Mouse (Mus musculus): ENCODE data around the gene Arfrp1.

Arfrp1 gene

DNA sequence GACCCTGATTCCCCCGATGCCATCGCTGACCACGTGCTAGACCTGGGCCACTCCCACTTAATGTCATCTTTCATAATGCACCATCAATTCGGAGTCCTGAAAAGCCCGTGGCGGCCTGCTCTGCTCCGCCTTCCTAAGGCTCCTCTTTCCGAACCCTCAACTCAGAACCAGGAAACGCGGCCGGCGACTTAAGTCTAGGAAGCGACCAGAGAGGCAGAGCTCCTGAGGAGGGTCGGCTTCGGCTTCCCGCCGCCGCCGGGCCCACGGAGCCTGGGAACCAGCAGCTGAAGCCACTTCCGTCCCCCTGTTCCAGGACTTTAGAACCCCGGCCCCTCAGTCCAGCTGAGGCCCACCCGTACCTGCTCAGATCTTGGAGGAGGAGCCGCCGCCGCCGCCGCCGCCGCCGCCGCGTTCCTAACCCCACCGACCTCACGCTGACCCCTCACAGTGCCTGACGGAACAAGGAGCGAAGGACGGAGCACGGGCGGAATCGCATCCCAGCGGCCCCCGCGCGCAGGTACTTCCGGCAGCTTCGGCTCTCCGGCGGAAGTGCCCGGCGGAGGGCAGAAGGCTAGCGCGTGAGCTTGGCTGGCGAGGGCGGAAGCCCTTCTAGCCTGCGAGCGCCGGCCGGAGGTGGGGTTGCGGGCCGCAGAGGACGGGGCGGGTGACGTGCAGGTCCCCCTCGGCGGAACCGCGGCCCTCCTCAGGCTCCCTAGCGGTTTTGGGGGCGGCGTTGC, at the start of gene Arfrp1, which contains the start of gene Zgpat:
Arfrp1 (minus strand) TSS at position 545 of the 737 bp plus-strand sequence.
Zgpat (plus strand) TSS at position 69 of the 737 bp plus-strand sequence.
- peak; percentile 90 for DNase-seq (ENCODE audit: low spot score)

DNA sequence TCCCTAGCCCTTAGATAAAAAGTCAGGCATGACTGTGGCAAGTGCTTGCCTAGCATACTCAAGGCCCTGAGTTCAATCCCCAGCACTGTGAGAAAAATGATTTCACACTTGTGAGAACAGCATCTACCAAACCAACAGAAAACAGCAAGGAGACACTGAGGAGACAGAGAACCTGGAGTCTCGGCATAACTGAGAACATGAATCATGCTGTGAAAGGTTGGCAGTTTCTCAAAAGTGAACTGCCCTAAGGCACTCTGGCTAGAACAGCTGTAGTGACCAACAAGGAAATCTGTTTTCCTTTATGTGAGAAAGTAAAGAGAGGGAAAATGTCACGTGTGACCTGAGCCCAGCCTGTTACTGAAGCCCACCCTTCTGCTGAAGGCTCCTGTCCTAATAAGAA, 47.9 kb upstream of the Arfrp1 start:
- DNase-seq (ENCODE audit: low spot score), result no peak

DNA sequence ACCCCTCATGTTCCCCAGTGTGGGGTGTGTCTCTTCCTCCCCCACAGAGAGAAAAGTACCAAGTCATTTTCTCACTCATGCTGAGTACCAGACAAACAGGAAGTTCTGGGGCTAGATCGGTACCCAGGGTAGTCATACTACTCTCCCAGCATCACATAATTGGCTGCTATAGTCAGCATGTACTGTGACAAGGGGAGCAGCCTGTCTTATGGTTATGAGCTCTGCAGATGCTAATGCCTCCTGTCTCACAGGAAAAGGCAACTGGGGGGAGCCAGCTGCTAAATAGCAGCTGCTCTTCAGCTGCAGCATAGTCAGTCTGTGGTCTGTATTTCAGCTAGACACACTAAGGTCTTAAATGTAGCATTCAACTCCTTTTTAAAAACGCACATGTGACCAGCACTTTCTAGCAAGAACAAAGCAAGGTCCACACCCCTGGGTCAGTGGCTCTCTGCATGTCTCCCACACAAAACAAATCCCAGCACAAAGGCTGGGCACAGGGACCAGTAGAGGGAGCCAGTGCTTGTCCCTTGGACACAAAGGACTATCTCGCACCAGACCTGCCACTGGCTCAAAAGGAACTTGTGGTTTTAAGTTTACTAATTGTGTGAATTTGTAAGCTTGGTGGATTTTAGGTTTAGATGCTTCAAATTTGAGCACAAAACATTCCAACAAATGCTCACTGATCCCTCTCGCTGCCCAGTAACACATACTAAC, 45.7 kb upstream of the Arfrp1 start:
- peak; percentile 74 for DNase-seq (ENCODE audit: low spot score)

DNA sequence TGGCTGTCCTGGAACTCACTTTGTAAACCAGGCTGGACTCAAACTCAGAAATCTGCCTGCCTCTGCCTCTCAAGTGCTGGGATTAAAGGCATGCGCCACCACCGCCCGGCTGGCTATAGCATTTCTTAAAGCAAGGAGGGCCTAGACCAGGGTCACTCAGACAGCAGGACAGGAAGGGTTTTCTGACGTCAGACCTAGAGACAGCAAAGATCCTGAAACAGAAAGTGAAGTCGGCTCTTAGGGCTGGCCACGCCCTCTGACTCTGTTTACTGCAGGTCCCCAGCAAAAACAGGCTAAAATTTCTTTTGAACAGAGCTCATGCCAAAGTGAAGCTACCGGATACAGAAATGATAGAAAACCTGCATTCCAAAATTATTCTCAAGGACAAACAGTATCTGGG, 44.4 kb upstream of the Arfrp1 start:
- peak; percentile 10 for DNase-seq (ENCODE audit: low spot score)

DNA sequence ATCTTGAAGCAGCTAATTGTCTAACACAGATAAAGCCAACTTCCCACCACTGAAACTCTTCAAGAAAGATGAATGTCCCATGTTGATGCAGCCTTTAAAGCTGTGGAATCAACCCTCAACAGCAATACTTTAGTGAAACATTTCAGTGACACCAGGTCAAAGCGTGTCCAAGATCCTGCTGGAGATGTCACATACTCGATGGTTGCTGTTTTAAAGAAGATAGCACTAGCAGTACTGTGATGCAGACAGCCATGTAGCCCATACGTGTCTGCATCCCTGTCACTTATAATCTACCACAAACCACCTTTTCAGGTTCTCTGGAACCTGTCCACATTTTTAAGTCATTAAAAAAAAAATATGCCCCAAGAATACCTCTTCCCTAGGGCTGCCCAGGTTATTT, 38.5 kb upstream of the Arfrp1 start:
- no peak for DNase-seq (ENCODE audit: low spot score)

DNA sequence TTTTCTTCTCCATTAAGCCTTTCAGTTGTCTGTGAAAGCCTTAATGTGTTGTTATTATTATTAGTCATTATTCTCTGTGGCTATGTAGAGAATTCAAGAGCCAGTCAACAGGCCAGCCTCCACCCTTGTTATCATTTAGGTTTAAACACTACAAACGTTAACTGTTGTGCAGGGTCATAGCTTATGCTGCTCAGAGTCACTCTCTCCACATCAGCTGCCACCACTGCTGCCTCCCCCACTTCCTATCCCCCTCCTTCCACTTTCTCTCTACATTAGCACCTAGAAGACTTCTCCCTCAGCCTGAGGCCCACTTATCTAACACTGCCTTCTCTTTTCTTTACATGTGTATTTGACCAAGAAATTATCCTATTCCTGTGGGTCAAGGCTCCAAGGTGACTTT, 36.3 kb upstream of the Arfrp1 start:
- DNase-seq (ENCODE audit: low spot score), result no peak

DNA sequence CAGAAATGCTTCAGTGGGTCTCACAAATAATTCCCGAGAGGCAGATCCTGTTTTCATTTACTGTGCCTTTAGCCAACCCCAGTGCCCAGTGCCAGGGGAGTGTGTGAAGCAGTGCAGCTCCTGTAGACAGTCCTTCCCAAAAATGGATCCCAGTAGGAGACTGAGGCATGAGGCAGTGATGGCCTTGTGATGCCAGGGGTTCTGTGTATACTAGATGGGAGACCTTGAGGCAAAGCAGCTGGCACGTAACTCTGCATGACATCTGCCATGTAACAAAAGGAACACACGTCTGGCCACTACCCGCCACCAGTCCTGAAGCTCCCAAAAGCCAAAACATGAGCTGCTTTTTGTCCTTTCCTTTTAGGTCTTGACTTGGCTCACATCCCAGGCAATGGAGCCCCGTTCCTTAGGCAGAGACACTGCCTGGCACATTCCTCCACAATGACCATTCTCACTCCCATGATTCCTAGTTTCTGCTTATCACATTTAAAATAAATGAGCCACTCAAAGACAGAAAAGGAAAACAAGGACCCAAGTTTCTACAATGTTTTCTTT, 32.1 kb upstream of the Arfrp1 start:
- no peak for DNase-seq (ENCODE audit: low spot score)

DNA sequence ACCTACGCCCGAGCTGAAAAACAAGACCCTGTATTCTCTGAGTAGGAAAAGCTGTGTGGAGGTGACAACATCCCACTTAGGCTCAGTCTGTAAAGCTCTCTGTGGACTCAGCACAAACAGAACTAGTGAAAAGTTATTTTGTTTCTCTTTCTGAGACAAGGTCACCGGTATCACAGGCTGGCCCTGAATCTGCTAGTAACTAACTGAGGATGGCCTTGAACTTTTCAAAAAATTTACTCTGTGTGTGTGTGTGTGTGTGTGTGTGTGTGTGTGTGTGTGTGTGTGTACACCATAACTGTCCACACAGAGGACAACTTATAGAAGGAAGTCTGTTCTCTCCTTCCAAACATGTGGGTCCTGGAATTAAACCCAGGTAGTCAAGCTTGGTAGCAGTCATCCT, 28.9 kb upstream of the Arfrp1 start:
- DNase-seq (ENCODE audit: low spot score), result no peak

DNA sequence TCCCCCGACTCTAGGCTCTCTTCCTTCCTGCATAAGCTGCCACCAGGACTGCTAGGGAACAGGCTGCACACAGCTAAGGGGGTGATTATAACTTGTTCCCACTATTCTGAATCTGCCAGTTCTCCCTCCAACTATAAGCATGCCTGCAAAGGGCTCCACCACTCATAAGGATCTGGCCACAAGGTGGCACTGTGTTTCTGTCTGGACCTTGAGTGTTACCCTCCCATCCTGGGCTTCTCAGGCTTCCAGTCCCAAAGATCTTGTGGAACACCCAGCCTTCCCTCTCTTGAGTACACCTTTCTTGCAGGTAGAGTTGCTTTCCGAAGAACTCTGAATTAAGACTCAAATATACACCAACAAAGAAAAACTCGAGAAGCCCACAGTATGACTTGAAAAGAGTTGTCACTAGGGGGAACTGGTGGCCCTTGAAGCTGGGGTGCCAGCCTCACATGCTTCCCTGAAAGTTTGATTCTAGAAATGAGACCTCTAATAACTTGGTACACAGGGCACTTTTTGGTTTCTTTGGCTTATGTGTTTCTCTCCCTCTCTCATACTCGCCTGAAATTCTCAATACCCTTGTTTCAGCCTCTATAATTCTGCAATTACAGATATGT, 27.5 kb upstream of the Arfrp1 start:
- DNase-seq (ENCODE audit: low spot score), result peak; percentile 87

DNA sequence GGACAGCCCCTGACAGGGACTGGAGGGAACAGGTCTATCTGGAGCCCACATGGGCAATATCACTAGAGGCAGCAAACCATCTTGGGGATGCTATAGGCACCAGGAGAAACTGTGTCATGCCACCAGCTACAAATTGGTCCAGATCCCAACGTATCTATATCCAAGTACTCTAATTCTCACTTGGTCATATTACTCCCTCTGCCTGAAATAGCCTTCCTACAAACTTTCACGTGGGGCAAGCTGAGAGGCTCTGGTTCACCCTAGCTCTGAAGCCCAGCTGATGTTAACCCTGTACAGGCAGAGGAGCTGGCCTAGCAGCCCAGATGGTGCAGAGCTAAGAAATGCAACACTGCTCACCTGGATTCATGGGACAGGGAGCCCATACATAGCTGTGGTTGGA, 26.3 kb upstream of the Arfrp1 start:
- DNase-seq (ENCODE audit: low spot score), result no peak

DNA sequence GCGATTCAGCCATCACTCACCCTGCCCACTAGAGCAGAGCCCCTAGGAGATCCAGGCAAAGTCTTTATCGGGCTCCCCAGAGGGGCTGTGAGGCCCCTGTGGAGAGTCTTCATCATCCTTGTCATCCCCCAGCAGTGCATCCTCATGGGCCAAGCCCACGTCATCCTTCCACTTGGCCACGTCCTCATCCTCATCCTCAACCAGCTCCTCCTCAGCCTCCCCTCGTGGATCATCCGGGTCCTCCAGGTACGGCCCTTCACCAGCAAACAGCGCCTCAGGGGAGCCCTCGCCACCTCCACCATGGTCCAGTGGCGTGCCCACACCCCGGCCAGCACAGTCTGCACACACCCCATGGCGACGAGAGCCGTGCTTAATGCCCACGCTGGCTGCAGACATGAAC, 25.8 kb upstream of the Arfrp1 start:
- DNase-seq (ENCODE audit: low spot score), result no peak

DNA sequence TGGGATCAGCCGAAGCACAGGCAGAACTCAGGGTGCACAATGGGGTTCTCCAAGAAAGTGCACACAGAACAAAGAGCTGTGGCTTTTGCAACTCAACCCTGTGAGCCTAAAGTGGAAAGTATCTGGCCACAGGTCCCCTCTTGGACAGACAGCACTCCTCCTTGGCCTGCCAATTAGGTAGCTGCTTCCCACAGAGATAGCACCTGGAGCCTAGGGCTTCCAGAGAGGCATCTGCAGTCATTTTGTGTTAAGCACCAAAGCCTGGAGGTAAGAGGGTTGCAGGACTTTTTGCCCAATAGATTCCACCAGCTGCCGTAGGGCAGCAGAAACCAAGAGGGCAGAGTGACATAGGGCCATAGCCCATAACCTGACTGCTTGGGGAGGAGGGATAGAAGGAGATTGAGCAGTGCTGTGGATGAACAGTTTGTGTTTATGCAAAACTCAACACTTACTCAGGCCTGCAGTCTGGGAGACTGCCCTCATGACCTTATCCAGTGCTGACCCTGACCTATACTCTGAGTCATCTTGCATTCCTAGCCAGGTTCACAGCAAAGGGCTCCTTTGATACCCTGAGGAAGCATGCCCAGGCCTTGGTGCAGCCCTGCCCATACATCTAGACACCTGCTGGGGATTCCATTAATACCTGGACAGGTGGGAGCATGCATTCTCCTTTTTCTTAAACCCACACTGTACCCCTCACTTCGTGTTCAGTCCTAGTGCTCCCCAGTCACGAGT, 25.1 kb upstream of the Arfrp1 start:
- DNase-seq (ENCODE audit: low spot score), result no peak

DNA sequence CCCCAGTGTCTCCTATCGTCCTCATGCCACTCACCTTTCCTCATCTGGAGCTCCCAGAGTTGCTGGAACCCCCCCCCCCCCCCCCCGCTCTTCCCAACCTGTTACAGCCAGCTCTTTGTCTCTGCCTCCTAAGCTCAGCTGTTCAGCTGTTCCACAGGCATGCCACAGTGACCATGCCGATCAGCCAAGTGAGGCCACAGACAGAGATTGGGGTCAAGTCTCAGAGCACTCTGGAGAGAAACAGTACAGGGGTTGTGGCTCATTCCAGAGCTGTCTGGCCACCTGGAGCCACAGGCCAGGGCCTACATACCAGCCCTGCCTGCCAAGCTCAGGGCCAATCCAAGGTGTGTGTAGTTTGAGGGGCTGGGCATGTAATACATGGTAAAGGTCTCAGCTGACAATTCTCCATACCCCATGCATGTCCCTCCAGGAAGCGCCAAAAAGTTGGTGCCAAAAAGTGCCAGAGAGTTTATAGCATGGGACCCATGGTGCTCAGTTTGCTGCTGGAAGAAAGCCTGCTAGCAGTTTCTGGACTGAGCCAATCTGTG, 21.5 kb upstream of the Arfrp1 start:
- no peak for DNase-seq (ENCODE audit: low spot score)

DNA sequence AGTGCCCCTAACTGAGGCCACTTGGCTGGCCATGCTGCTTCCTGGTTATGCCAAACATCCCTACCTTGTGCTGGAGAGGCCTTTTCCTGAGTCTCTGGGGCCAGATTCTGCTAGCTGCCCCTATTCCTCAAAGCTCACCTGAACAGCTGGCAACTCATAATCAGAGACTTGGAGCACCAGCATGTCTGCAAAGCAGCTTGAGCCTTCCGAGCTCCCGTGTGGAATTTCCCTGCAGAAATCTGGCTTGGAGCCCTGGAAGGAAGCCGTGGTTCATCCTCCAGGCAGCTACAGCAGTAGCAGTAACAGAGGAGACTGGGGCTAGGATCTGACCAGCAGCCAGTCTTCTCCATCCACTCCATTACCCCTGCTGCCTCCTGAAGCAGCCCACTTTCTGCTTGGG, 20.7 kb upstream of the Arfrp1 start:
- DNase-seq (ENCODE audit: low spot score), result no peak

DNA sequence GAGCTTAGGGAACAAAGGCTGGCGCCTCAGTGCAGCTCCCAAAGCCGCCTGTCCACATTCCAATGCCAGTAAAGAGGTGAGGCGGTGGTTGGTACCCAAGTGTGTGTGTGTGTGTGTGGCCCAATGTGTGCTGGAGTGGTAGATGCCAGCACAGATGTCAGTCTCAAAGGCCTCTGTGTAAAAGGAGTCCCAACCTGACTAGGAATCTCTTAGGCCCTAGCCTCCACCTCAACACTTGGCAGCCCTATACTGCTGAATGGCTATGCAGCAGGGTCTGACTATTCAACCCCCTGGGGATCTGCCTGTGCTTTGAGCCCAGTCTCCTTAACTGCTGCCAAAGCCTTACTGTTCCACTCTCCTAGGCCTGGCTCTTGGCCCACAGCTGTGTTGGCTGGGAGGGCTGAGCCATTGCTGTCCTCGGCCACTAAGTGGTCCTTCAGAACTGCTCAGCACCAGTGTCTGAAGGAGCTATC, 19.8 kb upstream of the Arfrp1 start:
- peak; percentile 56 for DNase-seq (ENCODE audit: low spot score)

DNA sequence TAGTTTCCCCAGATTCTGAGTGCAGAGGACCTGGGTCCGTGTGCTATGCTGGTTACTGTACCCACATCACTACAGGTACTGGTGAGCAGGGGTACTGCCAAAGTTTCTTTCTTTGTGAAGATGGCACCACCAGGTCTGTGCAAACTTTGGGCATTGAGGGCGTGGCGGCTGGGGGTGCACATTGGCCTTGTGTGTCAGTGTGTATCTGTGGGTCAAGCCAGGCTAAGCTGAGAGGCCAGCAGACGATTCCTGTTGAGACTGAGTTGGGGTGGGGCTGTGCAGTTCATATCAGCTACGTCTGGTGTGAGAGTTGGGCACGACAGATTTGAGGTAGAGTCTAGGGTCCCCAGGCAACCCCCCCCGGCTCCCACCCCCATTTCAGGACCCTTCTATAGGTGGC, 19.3 kb upstream of the Arfrp1 start:
- DNase-seq (ENCODE audit: low spot score), result no peak

DNA sequence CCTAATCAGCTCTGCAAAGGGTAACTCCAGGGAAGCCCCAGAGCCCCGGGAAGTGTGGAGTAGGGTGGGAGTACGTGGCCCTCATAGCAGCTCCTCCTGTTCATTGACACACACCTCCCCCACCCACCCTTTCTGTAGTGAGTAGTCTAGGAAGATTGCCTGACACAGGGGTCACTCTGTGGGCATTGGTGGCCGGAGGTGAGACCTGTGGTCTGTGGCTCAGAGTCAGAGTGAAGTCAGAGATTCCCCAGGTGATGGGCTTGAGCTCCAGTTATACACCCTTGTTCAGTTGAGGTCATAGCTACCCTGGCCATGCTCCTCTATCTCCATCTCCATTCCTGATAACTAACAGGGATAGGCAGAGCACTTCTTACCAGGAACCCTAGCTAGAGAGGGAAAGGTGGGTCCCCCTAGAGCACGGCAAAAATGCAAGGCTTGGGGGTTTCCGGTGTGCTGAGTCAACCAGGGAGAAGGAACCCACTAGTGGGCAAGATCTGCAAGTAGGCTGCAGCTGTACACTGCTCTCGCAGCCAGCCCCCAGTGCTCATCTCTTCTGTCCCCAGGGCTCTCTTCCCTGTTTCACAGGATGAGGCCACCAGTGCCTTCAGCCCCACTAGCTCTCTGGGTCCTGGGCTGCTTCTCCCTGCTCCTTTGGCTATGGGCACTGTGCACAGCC, 16.6 kb upstream of the Arfrp1 start:
- no peak for DNase-seq (ENCODE audit: low spot score)

DNA sequence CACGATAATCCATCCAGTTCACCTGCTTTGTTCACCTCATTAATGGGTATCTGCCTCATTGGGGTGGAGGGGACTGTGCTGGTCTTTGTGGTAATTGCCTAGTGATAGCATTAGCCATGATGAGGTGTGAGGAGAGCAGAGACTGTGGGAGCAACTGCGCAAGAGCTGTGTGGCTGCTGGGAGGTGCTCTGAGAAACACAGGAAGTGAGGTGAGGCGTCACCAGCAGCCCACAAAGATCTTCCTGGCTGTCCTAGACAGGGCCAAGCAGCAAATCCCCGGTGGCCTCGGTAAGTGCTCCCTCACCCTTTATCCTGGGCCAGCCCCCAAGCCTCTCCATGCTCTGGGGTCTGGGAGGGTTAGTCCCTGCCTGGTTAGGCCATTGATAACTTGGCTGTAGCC, 15.9 kb upstream of the Arfrp1 start:
- DNase-seq (ENCODE audit: low spot score), result no peak

DNA sequence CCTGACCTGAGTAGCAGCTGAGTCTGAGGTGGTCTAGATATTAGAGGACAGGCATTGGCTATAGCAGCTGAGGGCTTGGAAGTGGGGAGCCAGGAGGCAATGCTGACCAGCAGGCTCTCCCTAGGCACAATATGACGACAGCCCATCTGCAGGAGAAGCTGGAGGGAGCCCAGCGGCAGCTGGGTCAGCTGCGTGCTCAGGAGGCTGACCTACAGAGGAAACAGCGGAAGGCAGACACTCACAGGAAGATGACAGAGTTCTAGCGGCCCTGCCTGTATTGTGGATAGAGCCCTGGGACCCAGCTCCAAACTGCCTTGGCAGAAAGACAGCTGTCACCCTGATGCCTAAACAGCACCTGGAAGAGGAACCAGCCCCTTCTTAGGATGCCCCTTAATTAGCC, 15.0 kb upstream of the Arfrp1 start:
- no peak for DNase-seq (ENCODE audit: low spot score)

DNA sequence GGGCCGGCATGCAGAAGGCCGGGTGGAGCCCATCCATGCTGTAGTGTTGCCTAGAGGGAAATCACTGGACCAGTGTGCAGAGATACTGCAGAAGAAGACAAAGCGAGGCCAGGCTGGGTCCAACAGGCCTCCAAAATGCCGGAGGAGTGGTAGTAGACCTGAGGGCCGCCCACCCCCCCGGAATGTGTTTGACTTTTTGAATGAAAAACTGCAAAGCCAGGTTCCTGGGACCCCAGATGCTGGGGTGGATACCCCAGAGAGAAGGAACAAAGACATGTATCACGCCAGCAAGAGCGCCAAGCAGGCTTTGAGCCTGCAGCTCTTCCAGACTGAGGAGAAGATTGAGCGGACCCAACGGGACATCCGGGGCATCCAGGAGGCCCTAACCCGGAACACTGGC, 14.6 kb upstream of the Arfrp1 start, which contains the start of gene Lime1:
Lime1 (plus strand) TSS at position 301 of the 400 bp plus-strand sequence.
- DNase-seq (ENCODE audit: low spot score), result no peak

DNA sequence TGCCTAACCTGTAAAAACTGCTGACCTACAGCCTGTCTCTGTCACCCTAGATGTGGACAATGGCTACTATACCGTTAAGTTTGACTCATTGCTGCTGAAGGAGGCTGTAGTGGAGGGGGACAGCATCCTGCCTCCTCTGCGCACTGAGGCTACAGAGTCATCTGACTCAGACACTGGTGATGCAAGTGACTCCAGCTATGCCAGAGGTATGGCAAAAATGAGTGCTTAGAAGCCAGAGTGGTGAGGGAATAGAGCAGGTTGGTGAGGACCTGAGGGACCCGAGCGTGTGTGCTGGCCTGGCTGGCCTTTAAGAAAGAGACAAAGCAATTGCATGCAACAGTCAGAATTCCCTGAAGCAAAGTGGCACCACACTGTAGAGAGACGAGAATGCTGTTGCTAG, 13.5 kb upstream of the Arfrp1 start:
- DNase-seq (ENCODE audit: low spot score), result no peak

All from lung, postnatal 25 days (tissue).